Mouse (Mus musculus): ENCODE measurements around the gene Gm8909. TPM values are rescaled to one million over a fixed set of nuclear protein-coding genes. Genes with fewer than 3 reads are reported as not detected.
"Not testable (repeated sequence)": the region's sequence is repeated elsewhere in the genome, so short reads cannot be mapped to it uniquely, and the experiment has no call there.

Gm8909 gene
- polyA plus RNA-seq, 1 experiment from 2014 or later = not detected

DNA sequence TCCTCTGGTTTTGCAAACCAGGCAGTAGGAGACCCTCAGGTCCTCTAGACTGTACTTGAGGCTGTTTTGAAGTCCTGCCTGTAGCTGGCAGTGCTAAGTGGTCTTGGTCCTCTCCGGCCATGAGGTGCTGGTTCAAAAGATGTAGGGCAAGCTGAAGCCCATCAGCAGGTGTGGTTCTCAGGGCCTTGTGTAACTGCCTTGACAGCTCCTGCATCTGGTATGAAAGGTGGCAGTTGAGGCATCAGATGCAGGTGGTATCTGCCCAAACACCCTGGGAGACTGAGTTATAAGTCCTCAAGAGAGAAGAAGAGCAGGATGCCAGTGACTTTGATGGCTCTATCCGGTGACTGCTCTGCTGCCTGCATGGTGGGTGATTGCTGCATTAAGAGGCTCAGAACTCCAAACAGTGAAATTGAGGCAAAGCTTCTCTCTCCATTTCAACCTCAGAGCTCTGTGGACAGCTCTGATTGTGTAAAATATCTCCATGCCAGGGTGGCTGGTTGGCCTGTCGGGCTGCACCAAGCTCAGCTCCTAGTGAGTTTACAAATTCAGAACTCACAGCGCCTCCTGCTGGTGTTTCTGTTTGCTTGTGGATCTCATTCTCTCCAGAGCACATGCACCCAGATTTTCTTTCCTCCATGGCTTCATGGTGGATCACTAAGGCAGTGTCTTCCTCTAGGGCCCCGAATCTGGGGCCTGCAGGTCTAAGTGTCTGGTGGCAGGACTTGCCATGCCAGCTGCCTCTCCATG is 36.6 kb downstream of the Gm8909 start:
- ATAC-seq (ENCODE audit: low read depth) = no peak
- no peak overlapping the region for H3K9ac ChIP-seq

GRCm38 (mm10) chr17:36128968-36129817 is 39.1 kb downstream of the Gm8909 start, which contains the start of gene Gm7030:
Gm7030 (minus strand) TSS chr17:36129425.
- peaks cover 14% of the 10 kb centered on the region for H3K27me3 ChIP-seq
- H3K9ac ChIP-seq; DNase-seq; H3K4me1 ChIP-seq (replicated peaks); H3K4me2 ChIP-seq; H3K9me3 ChIP-seq (replicated peaks); ATAC-seq (ENCODE audit: low read depth); H3K27ac ChIP-seq; H3K36me3 ChIP-seq; H3K4me3 ChIP-seq (replicated peaks): not testable (repeated sequence)
- WGBS (ENCODE audit: insufficient replicate concordance) = 24% methylated on average over 28 of the region's 28 CpGs

More for the DNA sequence above, 36.6 kb downstream of the Gm8909 start:
- no peaks in the 10 kb centered on the region for H3K9me3 ChIP-seq (replicated peaks)
- no peaks in the 10 kb centered on the region for H3K4me1 ChIP-seq (replicated peaks)
- H3K36me3 ChIP-seq = no peaks in the 10 kb centered on the region
- no peak for DNase-seq
- no peak overlapping the region for H3K4me3 ChIP-seq (replicated peaks)
- peaks cover 14% of the 10 kb centered on the region for H3K27me3 ChIP-seq
- H3K27ac ChIP-seq = no peak overlapping the region
- WGBS (ENCODE audit: insufficient replicate concordance) = 45% methylated on average over 5 of the region's 5 CpGs
- H3K4me2 ChIP-seq = no peak overlapping the region

DNA sequence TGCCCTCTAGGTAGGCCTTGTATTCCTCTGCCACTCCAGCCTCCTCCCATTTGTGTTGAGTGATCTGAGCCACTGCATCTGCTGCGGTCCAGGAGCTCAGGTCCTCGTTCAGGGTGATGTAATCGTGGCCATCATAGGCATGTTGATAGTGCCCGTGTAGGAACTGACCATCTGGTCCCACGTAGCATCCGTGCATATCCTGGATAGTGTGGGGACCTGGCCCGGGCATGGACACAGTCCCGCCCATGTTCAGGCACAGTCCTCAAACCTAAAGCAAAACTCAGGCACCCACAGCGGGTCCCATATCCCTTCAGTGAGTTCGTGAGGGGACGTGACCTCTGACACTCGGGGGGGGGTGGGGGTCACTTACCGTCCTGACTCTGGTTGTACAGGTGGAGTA is 39.8 kb downstream of the Gm8909 start:
- not testable (repeated sequence) for H3K27me3 ChIP-seq; H3K9ac ChIP-seq; ATAC-seq (ENCODE audit: low read depth); H3K27ac ChIP-seq; H3K36me3 ChIP-seq; H3K4me3 ChIP-seq (replicated peaks); H3K4me1 ChIP-seq (replicated peaks); H3K4me2 ChIP-seq; H3K9me3 ChIP-seq (replicated peaks); DNase-seq
- 46% methylated on average over 11 of the region's 13 CpGs for WGBS (ENCODE audit: insufficient replicate concordance)

DNA sequence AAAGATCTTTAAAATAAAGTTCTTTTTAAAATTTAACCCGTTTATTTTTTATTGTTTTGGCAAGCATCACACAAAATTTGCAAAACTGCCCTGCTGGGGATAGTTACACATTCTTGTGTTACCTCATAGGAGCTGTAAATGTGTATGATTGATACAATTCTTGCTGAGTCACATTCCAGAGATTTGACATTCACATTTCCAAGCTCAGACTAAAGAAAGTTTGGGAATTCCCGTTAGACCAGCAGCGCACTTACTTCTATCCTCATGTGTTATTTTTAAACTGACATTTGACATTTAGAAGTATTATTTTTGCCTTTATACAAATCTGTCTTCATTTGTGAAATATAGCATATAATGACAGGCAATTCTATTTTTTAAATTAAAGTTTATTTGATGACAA is 44.2 kb downstream of the Gm8909 start:
- not testable (repeated sequence) for H3K9me3 ChIP-seq (replicated peaks); H3K4me3 ChIP-seq (replicated peaks); ATAC-seq (ENCODE audit: low read depth); H3K9ac ChIP-seq; H3K36me3 ChIP-seq; H3K27ac ChIP-seq; H3K4me2 ChIP-seq; H3K4me1 ChIP-seq (replicated peaks); DNase-seq
- peaks cover 33% of the 10 kb centered on the region for H3K27me3 ChIP-seq
- whole genome bisulfite sequencing (ENCODE audit: insufficient replicate concordance) = 60% methylated on average over 3 of the region's 3 CpGs

GRCm38 (mm10) chr17:36121352-36122020 is 46.9 kb downstream of the Gm8909 start, which contains the start of gene Gm19684:
Gm19684 (plus strand) TSS chr17:36121678.
- H3K4me1 ChIP-seq (replicated peaks); DNase-seq; H3K27ac ChIP-seq; H3K9me3 ChIP-seq (replicated peaks); H3K9ac ChIP-seq; H3K36me3 ChIP-seq: not testable (repeated sequence)
- Histone ChIP-seq H3K4me2 (peak within 1 kb of the TSS; percentile 36), H3K27me3 (peaks cover 38% of the 10 kb centered on the region), H3K4me3 (replicated peaks) (peak within 1 kb of the TSS; percentile 12; the same call in 1 of the 2 replicates)
- WGBS (ENCODE audit: insufficient replicate concordance) = 4% methylated on average over 8 of the region's 8 CpGs
- ATAC-seq (ENCODE audit: low read depth) = peak; percentile 58

GRCm38 (mm10) chr17:36120839-36121238 is 47.5 kb downstream of the Gm8909 start:
- not testable (repeated sequence) for H3K4me1 ChIP-seq (replicated peaks); H3K9ac ChIP-seq; DNase-seq; ATAC-seq (ENCODE audit: low read depth); H3K4me3 ChIP-seq (replicated peaks); H3K9me3 ChIP-seq (replicated peaks); H3K36me3 ChIP-seq; H3K27ac ChIP-seq
- H3K4me2 ChIP-seq = peak overlapping the region; percentile 36
- H3K27me3 ChIP-seq = peaks cover 38% of the 10 kb centered on the region
- 25% methylated on average over 18 of the region's 18 CpGs for WGBS (ENCODE audit: insufficient replicate concordance)

DNA sequence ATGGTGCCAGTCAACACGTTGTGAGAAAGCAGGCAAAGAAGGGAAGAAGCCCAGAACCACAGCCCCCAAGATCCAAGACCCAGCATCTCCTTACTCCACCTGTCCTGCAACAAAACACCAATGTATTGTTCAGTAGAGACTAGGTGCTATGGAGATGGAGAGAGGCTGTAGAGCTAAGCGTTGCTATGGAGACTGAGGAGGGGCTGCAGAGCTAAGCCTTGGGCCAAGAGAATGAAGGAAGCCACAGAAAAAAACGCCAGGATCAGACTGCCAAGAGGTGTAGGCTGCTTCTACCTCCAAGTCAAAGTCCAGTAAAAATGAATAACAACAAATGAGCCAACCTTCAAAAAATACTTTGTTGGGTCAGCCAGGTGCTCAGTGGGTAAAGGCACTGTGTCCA is 51.8 kb downstream of the Gm8909 start:
- not testable (repeated sequence) for H3K9me3 ChIP-seq (replicated peaks); ATAC-seq (ENCODE audit: low read depth); H3K4me3 ChIP-seq (replicated peaks); H3K27ac ChIP-seq; DNase-seq; H3K4me1 ChIP-seq (replicated peaks); H3K9ac ChIP-seq; H3K36me3 ChIP-seq; H3K4me2 ChIP-seq
- 12% methylated on average over 3 of the region's 3 CpGs for WGBS (ENCODE audit: insufficient replicate concordance)
- peaks cover 35% of the 10 kb centered on the region for H3K27me3 ChIP-seq

Other genes starting within 250 kb of the Gm8909 start
- gene Abcf1, start 198.8 kb downstream of the Gm8909 start, polyA plus RNA-seq (2015; fragmentation: Nextera tagmentation; extraction: Ambion mirVana) = 81.3 and 110 TPM in 2 replicates
- 14.6 and 15.2 TPM in 2 replicates for gene Gnl1, start 188.7 kb downstream of the Gm8909 start, polyA plus RNA-seq (2015; fragmentation: Nextera tagmentation; extraction: Ambion mirVana)
- gene Prr3, start 188.3 kb downstream of the Gm8909 start, polyA plus RNA-seq (2015; fragmentation: Nextera tagmentation; extraction: Ambion mirVana) = 8.3 and 8.7 TPM in 2 replicates
- 5.2 and 5.7 TPM in 2 replicates for gene H2-T24, start 148.0 kb downstream of the Gm8909 start, polyA plus RNA-seq (2015; fragmentation: Nextera tagmentation; extraction: Ambion mirVana)
- gene H2-T23, start 135.7 kb downstream of the Gm8909 start, polyA plus RNA-seq (2015; fragmentation: Nextera tagmentation; extraction: Ambion mirVana) = 23.1 and 24.0 TPM in 2 replicates
- gene H2-T22, start 125.8 kb downstream of the Gm8909 start, polyA plus RNA-seq (2015; fragmentation: Nextera tagmentation; extraction: Ambion mirVana) = 9.2 and 9.4 TPM in 2 replicates
- not detected in 2 replicates for gene Gm6034, start 125.6 kb downstream of the Gm8909 start, polyA plus RNA-seq (2015; fragmentation: Nextera tagmentation; extraction: Ambion mirVana)
- 0.08 TPM in 1 of 2 replicates, not detected in the other for gene Gm11127, start 110.2 kb downstream of the Gm8909 start, polyA plus RNA-seq (2015; fragmentation: Nextera tagmentation; extraction: Ambion mirVana)
- gene Gm19684, start 46.9 kb downstream of the Gm8909 start, polyA plus RNA-seq (2015; fragmentation: Nextera tagmentation; extraction: Ambion mirVana) = not detected in 2 replicates
- not detected in 2 replicates for gene Gm7030, start 39.1 kb downstream of the Gm8909 start, polyA plus RNA-seq (2015; fragmentation: Nextera tagmentation; extraction: Ambion mirVana)
- not detected in 2 replicates for gene H2-T3, start 21.8 kb upstream of the Gm8909 start, polyA plus RNA-seq (2015; fragmentation: Nextera tagmentation; extraction: Ambion mirVana)
- 60.0 and 75.1 TPM in 2 replicates for gene Rpp21, start 89.5 kb upstream of the Gm8909 start, polyA plus RNA-seq (2015; fragmentation: Nextera tagmentation; extraction: Ambion mirVana)
- gene Trim39, start 103.7 kb upstream of the Gm8909 start, polyA plus RNA-seq (2015; fragmentation: Nextera tagmentation; extraction: Ambion mirVana) = 6.1 and 6.7 TPM in 2 replicates
- not detected in 2 replicates for gene H2-M10.2, start 118.0 kb upstream of the Gm8909 start, polyA plus RNA-seq (2015; fragmentation: Nextera tagmentation; extraction: Ambion mirVana)
- not detected in 2 replicates for gene H2-M10.1, start 157.6 kb upstream of the Gm8909 start, polyA plus RNA-seq (2015; fragmentation: Nextera tagmentation; extraction: Ambion mirVana)
- gene H2-M10.3, start 199.9 kb upstream of the Gm8909 start, polyA plus RNA-seq (2015; fragmentation: Nextera tagmentation; extraction: Ambion mirVana) = not detected in 2 replicates

All from liver, embryonic 13.5 days (tissue).